Mouse (Mus musculus) brain, adult 2 months (tissue): ENCODE measurements at regions not wholly inside any gene's neighbourhood (a gene's known extent, or its start where the extent isn't known, plus 50 kb on each side); places are given as distances from the start of the nearest gene placed in this dataset.

ENCODE experiments used
- DNase-seq: peaks from one replicate; pipeline ENCODE4 v3.0.0; 2011; ENCODE audit warnings: low read depth, low spot score

- DNase-seq, result peak; percentile 71
Measured at GRCm38 (mm10) chr9:122437464-122437863, 86.1 kb downstream of the Abhd5 start.

GRCm38 (mm10) chr9:122446387-122447105 is 95.1 kb downstream of the Abhd5 start:
- DNase-seq, result no peak

- DNase-seq, result no peak
Measured at GRCm38 (mm10) chr9:122447568-122447967, 96.2 kb downstream of the Abhd5 start.

- DNase-seq, result no peak
Measured at GRCm38 (mm10) chr9:122448342-122448741, 96.9 kb downstream of the Abhd5 start.

- DNase-seq, result peak; percentile 59
Measured at GRCm38 (mm10) chr9:122450524-122450923, 99.1 kb downstream of the Abhd5 start.

GRCm38 (mm10) chr9:122455301-122455700 is 103.9 kb downstream of the Abhd5 start:
- peak; percentile 80 for DNase-seq

GRCm38 (mm10) chr9:122455779-122456178 is 104.4 kb downstream of the Abhd5 start:
- DNase-seq, result peak; percentile 76

- DNase-seq, result no peak
Measured at GRCm38 (mm10) chr9:122459491-122459890, 108.1 kb downstream of the Abhd5 start.

- DNase-seq, result peak; percentile 43
Measured at GRCm38 (mm10) chr9:122471539-122471938, 120.1 kb downstream of the Abhd5 start.

GRCm38 (mm10) chr9:122476356-122476755 is 124.9 kb downstream of the Abhd5 start:
- DNase-seq, result peak; percentile 76

- peak; percentile 29 for DNase-seq
Measured at GRCm38 (mm10) chr9:122487001-122487400, 135.6 kb downstream of the Abhd5 start.

GRCm38 (mm10) chr9:122494691-122495090 is 143.3 kb downstream of the Abhd5 start:
- DNase-seq, result no peak

- DNase-seq, result no peak
Measured at GRCm38 (mm10) chr9:122496482-122496985, 145.1 kb downstream of the Abhd5 start.

GRCm38 (mm10) chr9:122501864-122502341 is 150.5 kb downstream of the Abhd5 start:
- peak; percentile 65 for DNase-seq

GRCm38 (mm10) chr9:122521569-122521968 is 170.2 kb downstream of the Abhd5 start:
- peak; percentile 64 for DNase-seq

- peak; percentile 88 for DNase-seq
Measured at GRCm38 (mm10) chr9:122525621-122526055, 174.2 kb downstream of the Abhd5 start.

- peak; percentile 54 for DNase-seq
Measured at GRCm38 (mm10) chr9:122528267-122528666, 176.9 kb downstream of the Abhd5 start.

- no peak for DNase-seq
Measured at GRCm38 (mm10) chr9:122529721-122530120, 178.3 kb downstream of the Abhd5 start.

- DNase-seq, result no peak
Measured at GRCm38 (mm10) chr9:122531806-122532205, 180.4 kb downstream of the Abhd5 start.

GRCm38 (mm10) chr9:122534121-122534814 is 182.9 kb downstream of the Abhd5 start:
- DNase-seq, result peak; percentile 48

GRCm38 (mm10) chr9:122534965-122535364 is 183.6 kb downstream of the Abhd5 start:
- DNase-seq, result peak; percentile 55

- DNase-seq, result no peak
Measured at GRCm38 (mm10) chr9:122540091-122540490, 188.7 kb downstream of the Abhd5 start.

GRCm38 (mm10) chr9:122556051-122556450 is 191.1 kb upstream of the Topaz1 start:
- no peak for DNase-seq
